Mouse (Mus musculus): ENCODE data around the gene Prdm11. TPM values are rescaled to one million over a fixed set of nuclear protein-coding genes. Genes with fewer than 3 reads are reported as not detected.
A peak's percentile ranks its signal among the peaks of the same experiment; 100 is the strongest.

The Prdm11 gene
- polyA plus RNA-seq, 1 experiment = 4.3 TPM

DNA sequence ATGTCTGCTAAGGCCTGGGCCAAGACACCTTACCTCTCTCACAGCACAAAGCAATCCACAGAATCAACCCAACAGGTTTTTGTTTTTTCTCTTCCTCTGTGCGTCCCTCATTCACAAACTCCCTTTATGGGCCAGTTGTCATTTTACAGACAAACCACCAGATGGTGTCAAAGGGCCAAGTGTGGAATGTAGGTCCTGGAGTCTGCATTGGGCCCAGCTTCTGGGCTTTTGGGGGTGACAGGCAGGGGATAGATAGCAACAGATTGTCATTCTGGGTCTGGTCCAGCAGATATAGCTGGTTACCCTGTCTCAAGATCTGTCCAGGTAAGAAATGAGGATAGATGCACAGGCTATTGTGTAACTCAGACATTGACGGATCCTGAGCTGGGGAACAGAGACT lies 23.0 kb upstream of the Prdm11 start:
- H3K4me1 ChIP-seq (ENCODE audit: control insufficient read depth, insufficient read depth, low read length) = no peaks in the 10 kb centered on the region
- H3K27me3 ChIP-seq (ENCODE audit: control insufficient read depth, insufficient read depth, low read length) = no peaks in the 10 kb centered on the region
- no peak overlapping the region for H3K4me3 ChIP-seq (ENCODE audit: control insufficient read depth, low read depth, low read length)
- TF ChIP-seq CTCF (IDR thresholded peaks at IDR 0.05; ENCODE audit: control insufficient read depth, insufficient read depth, insufficient replicate concordance, low read depth, low read length) (0 out of 2 replicates have a peak, but pooled peaks have one; percentile 24), POLR2A (IDR thresholded peaks at IDR 0.05; ENCODE audit: control insufficient read depth, low read depth, low read length) (no peak)
- H3K27ac ChIP-seq (ENCODE audit: control insufficient read depth, insufficient read depth, low read depth, low read length) = no peak overlapping the region
- no peaks in the 10 kb centered on the region for H3K36me3 ChIP-seq (ENCODE audit: control insufficient read depth, insufficient read depth, low read length)

DNA sequence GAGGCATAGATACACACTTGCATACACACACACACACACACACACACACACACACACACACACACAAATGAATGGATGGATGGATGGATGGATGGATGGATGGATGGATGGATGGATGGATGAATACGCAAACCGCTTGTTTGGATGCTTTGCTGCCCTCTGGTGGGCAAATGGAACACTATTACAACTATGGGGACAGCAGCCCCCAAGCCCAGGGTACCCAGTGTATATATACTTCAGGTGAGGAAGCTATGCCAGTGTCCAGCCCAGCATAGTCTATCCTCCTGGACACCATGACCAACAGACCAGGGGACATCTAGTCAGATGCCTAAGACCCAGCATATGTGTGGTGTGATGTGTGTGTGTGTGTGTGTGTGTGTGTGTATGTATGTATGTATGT lies 17.4 kb upstream of the Prdm11 start:
- H3K27me3 ChIP-seq (ENCODE audit: control insufficient read depth, insufficient read depth, low read length) = no peaks in the 10 kb centered on the region
- no peaks in the 10 kb centered on the region for H3K36me3 ChIP-seq (ENCODE audit: control insufficient read depth, insufficient read depth, low read length)
- TF ChIP-seq CTCF (IDR thresholded peaks at IDR 0.05; ENCODE audit: control insufficient read depth, insufficient read depth, insufficient replicate concordance, low read depth, low read length) (peak; percentile 23; the same call in 1 of the 2 replicates), POLR2A (IDR thresholded peaks at IDR 0.05; ENCODE audit: control insufficient read depth, low read depth, low read length) (no peak)
- H3K27ac ChIP-seq (ENCODE audit: control insufficient read depth, insufficient read depth, low read depth, low read length) = no peak overlapping the region
- no peak overlapping the region for H3K4me3 ChIP-seq (ENCODE audit: control insufficient read depth, low read depth, low read length)
- no peaks in the 10 kb centered on the region for H3K4me1 ChIP-seq (ENCODE audit: control insufficient read depth, insufficient read depth, low read length)

DNA sequence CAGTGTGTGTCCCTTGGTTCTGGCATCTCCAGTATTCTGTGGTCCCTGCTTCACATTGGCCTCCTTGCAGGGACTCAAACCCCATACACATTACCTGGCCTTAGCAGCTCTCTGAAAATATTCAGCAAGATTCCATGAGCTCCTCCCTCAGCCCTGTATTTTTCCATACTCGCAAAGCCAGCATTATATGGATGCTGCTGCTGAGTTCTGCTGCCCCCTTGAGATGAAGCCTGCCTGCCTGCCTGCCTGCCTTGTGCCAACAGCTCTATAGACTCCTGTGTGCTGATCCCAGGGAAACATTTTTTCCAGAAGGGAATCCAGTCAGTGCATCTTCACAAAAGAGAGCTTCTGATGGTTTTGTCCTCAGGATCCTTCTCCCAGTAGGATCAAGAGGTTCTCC lies 5.9 kb upstream of the Prdm11 start:
- TF ChIP-seq CTCF (IDR thresholded peaks at IDR 0.05; ENCODE audit: control insufficient read depth, insufficient read depth, insufficient replicate concordance, low read depth, low read length) = no peak
- H3K4me3 ChIP-seq (ENCODE audit: control insufficient read depth, low read depth, low read length) = no peak overlapping the region
- no peaks in the 10 kb centered on the region for H3K27me3 ChIP-seq (ENCODE audit: control insufficient read depth, insufficient read depth, low read length)
- H3K27ac ChIP-seq (ENCODE audit: control insufficient read depth, insufficient read depth, low read depth, low read length) = no peak overlapping the region
- H3K4me1 ChIP-seq (ENCODE audit: control insufficient read depth, insufficient read depth, low read length) = peaks cover 2% of the 10 kb centered on the region
- H3K36me3 ChIP-seq (ENCODE audit: control insufficient read depth, insufficient read depth, low read length) = no peaks in the 10 kb centered on the region

DNA sequence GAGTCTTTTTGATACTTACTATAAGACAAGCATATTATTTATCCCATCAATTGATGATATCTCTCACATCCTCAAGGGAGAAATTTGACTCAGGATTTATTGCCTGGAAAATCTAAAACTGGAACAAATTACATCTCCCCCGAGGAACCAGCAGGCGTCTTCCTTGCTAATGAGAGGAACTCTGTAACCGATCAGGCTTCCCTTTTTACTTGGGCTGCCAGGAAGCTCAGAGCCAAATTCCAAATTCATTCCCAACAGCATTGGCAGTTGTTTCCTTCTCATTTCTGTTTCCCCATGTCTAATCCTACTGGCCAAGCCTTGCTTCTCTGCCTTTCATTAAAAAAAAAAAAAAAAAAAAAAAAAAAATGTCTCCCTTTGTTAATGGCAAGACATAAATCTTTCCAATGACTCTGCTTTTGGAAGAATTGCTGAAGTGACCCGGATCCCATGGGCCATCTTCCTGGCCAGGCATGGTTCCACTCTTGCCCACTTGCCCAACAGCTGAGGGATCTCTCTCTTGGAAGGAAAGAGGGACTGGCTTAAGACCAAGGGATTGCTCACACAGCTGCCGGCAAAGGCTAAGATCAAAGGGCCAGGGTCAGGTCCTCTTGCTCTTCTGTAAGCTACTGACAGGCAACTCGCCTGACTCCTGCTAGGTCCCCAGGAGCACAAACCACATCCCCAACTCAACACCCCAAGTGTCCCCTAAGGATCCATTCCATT lies 2.8 kb upstream of the Prdm11 start:
- H3K27me3 ChIP-seq (ENCODE audit: control insufficient read depth, insufficient read depth, low read length) = no peaks in the 10 kb centered on the region
- H3K36me3 ChIP-seq (ENCODE audit: control insufficient read depth, insufficient read depth, low read length) = no peaks in the 10 kb centered on the region
- no peak for TF ChIP-seq POLR2A (IDR thresholded peaks at IDR 0.05; ENCODE audit: control insufficient read depth, low read depth, low read length)
- no peak for TF ChIP-seq CTCF (IDR thresholded peaks at IDR 0.05; ENCODE audit: control insufficient read depth, insufficient read depth, insufficient replicate concordance, low read depth, low read length)
- no peak overlapping the region for H3K4me3 ChIP-seq (ENCODE audit: control insufficient read depth, low read depth, low read length)
- no peak overlapping the region for H3K27ac ChIP-seq (ENCODE audit: control insufficient read depth, insufficient read depth, low read depth, low read length)
- peaks cover 14% of the 10 kb centered on the region for H3K4me1 ChIP-seq (ENCODE audit: control insufficient read depth, insufficient read depth, low read length)

DNA sequence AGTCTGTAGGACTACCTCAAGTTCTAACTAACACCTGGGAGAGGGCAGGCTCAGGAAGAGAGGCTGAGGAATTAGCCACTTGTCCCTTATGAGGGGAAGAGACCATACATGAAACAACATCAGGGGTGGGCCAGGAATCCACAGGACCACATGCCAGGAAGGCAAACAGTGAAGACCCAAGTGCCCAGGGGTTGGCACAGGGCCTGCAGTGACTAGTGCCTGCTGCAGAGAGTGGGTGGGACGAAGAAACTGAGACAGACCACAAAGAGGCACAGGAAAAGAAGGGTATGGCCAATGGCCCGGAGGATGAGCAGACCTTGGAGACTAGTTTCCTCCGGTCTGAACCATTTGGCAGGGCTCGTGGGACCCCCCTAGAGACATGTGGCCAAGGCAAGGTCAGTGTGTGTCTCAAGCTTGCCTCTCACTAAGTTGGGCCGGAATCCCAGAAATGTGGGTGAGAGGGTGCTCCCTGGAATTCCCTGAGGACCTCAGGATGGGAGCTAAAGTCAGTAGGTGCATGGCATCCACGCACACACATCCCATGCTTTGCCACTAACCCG lies 1.6 kb upstream of the Prdm11 start:
- no peak overlapping the region for H3K4me3 ChIP-seq (ENCODE audit: control insufficient read depth, low read depth, low read length)
- H3K27me3 ChIP-seq (ENCODE audit: control insufficient read depth, insufficient read depth, low read length) = no peaks in the 10 kb centered on the region
- peaks cover 13% of the 10 kb centered on the region for H3K4me1 ChIP-seq (ENCODE audit: control insufficient read depth, insufficient read depth, low read length)
- H3K36me3 ChIP-seq (ENCODE audit: control insufficient read depth, insufficient read depth, low read length) = no peaks in the 10 kb centered on the region
- TF ChIP-seq POLR2A (IDR thresholded peaks at IDR 0.05; ENCODE audit: control insufficient read depth, low read depth, low read length) (no peak), CTCF (IDR thresholded peaks at IDR 0.05; ENCODE audit: control insufficient read depth, insufficient read depth, insufficient replicate concordance, low read depth, low read length) (no peak)
- H3K27ac ChIP-seq (ENCODE audit: control insufficient read depth, insufficient read depth, low read depth, low read length) = no peak overlapping the region

DNA sequence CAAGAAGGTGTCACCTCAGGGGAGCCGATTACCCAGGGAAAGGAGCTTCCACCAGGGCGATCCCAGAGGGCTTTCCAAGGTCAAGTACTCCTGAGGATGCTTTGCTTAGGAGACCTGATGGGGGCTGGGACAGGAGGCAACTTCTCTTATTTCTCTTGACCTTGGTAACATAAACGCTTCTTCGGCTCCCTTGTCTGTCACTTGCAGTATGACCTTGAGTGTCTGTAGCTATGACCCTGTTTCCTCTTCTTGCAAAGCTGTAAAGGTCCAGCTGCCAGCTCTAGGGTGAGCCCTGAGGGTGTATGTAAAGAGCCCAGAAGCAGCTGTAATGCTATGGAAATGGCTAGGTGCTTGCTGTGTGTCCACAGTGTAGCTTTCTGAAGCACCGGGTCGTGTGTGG lies 1.1 kb upstream of the Prdm11 start:
- TF ChIP-seq CTCF (IDR thresholded peaks at IDR 0.05; ENCODE audit: control insufficient read depth, insufficient read depth, insufficient replicate concordance, low read depth, low read length) (no peak), POLR2A (IDR thresholded peaks at IDR 0.05; ENCODE audit: control insufficient read depth, low read depth, low read length) (no peak)
- no peaks in the 10 kb centered on the region for H3K27me3 ChIP-seq (ENCODE audit: control insufficient read depth, insufficient read depth, low read length)
- H3K27ac ChIP-seq (ENCODE audit: control insufficient read depth, insufficient read depth, low read depth, low read length) = no peak overlapping the region
- peaks cover 12% of the 10 kb centered on the region for H3K4me1 ChIP-seq (ENCODE audit: control insufficient read depth, insufficient read depth, low read length)
- no peak overlapping the region for H3K4me3 ChIP-seq (ENCODE audit: control insufficient read depth, low read depth, low read length)
- H3K36me3 ChIP-seq (ENCODE audit: control insufficient read depth, insufficient read depth, low read length) = no peaks in the 10 kb centered on the region

DNA sequence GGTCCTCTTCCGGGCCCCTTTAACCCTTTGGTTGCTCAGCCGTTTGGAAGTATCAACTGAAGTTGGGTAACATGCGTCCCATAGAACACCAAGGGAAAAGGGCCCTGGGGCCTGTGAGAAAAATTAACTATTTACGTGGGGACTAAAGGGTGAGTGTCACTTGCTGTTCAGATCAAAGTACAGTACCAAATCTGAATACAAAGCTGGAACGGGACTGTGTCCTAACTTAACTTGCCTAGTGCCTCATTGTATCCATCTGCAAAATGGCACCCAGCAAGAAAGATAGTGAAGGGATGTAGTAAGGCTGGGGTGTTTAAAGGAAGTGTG lies 505 bp upstream of the Prdm11 start:
- H3K4me3 ChIP-seq (ENCODE audit: control insufficient read depth, low read depth, low read length) = peak overlapping the region; percentile 85
- no peaks in the 10 kb centered on the region for H3K36me3 ChIP-seq (ENCODE audit: control insufficient read depth, insufficient read depth, low read length)
- H3K27ac ChIP-seq (ENCODE audit: control insufficient read depth, insufficient read depth, low read depth, low read length) = peak overlapping the region; percentile 63
- no peak for TF ChIP-seq CTCF (IDR thresholded peaks at IDR 0.05; ENCODE audit: control insufficient read depth, insufficient read depth, insufficient replicate concordance, low read depth, low read length)
- no peak for TF ChIP-seq POLR2A (IDR thresholded peaks at IDR 0.05; ENCODE audit: control insufficient read depth, low read depth, low read length)
- H3K27me3 ChIP-seq (ENCODE audit: control insufficient read depth, insufficient read depth, low read length) = no peaks in the 10 kb centered on the region
- H3K4me1 ChIP-seq (ENCODE audit: control insufficient read depth, insufficient read depth, low read length) = peaks cover 12% of the 10 kb centered on the region

Measured in testis, adult 2 months (tissue).